Mouse (Mus musculus) E14TG2a.4 (cell line): ENCODE measurements around the gene Zc3h4.

Source experiments
- CTCF ChIP-seq: conservative IDR thresholded peaks from 2 replicates; pipeline ENCODE4 v1.5.1; 2014; ENCODE audit warnings: low read length
- NANOG ChIP-seq: IDR thresholded peaks from 2 replicates; pipeline ENCODE4 v1.6.1; 2014; ENCODE audit warnings: borderline replicate concordance, low read length, mixed read lengths
- POU5F1 ChIP-seq: IDR thresholded peaks from 2 replicates; pipeline ENCODE4 v1.6.1; 2014; ENCODE audit warnings: low read length, borderline replicate concordance

- TF ChIP-seq NANOG (no peak), CTCF (no peak), POU5F1 (no peak)
Measured at GRCm38 (mm10) chr7:16374989-16375388, 25.7 kb upstream of the Zc3h4 start.
